Mouse (Mus musculus) yolk sac, embryonic 10.5 days (tissue): Measurements from ENCODE around the gene Lrig2.
"Not testable (repeated sequence)": the region's sequence is repeated elsewhere in the genome, so short reads cannot be mapped to it uniquely, and the experiment has no call there.

Experiments used
- DNase-seq: peaks from one replicate; pipeline ENCODE4 v3.0.0-alpha.2; 2017; ENCODE audit warnings: low spot score

The Lrig2 gene

DNA sequence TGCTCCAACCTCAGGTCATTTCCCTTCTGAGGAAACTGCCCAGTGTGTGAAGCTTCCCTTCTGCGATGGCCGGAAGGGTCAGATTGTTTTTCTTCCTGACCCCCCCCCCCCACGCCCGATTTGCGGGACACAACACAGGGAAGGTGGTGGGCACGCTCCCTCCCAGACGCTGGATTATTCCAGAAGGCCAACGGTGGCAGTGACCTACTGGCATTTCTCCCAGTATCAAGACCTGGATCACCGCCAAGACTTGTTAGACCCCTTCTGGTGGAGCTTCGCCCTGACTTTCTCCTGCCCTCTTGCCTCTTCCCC is 79.9 kb downstream of the Lrig2 start:
- DNase-seq, result peak; percentile 27

DNA sequence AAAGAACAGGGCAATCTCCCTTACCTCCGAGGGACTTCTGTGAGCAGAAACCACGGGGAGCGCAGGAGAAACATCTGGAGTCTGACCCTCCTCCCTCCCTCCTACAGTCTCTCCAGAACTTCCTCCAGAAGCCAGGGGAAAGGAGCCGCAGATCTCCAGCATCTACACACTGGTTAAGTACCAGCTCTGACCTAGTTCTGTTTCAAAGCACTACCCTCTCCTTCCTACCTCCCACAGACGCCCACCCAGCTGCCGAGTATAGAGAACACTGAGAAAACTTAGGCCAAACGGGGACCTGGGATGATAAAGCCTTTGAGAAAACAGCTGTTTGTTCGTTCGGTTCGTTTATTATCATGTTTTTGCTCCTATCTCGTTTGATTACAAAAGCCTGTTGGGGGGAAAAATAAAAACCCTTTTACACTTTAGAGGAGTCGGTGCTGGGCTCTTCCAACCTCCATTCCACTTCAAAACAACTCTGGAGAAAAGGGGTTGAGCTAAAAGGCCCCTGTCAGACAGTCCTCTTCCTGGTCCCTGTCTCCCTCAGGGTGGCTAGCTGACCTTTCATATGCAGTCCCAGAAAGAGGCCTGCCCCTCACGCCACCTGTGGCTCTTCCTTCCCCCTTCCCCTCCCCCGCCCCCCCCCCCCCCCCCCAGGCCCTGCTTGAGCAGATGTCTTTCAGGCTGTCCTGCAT is 80.4 kb downstream of the Lrig2 start:
- DNase-seq, result peak; percentile 17

DNA sequence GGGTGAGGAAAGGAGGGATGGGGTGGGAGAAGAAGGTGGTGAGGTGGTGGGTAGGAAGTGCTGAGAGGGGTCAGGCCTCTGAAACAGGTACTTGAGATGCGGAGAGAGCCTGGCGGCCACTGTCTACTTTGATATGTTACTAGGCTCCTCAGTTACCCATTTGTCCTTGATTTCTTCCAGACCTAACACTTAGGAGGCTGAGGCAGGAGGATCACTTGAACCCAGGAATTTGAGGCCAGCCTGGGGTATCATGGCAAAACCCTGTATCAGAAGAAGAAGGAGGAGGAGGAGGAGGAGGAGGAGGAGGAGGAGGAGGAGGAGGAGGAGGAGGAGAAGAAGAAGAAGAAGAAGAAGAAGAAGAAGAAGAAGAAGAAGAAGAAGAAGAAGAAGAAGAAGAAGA is 84.4 kb downstream of the Lrig2 start:
- DNase-seq, result not testable (repeated sequence)

- no peak for DNase-seq
These were observed 87.4 kb downstream of the Lrig2 start for GRCm38 (mm10) chr3:104424346-104424745.

GRCm38 (mm10) chr3:104420929-104421328 is 90.8 kb downstream of the Lrig2 start:
- peak; percentile 63 for DNase-seq

GRCm38 (mm10) chr3:104419990-104420389 is 91.7 kb downstream of the Lrig2 start:
- DNase-seq, result no peak

- no peak for DNase-seq
These were observed 94.9 kb downstream of the Lrig2 start for GRCm38 (mm10) chr3:104416806-104417205.

DNA sequence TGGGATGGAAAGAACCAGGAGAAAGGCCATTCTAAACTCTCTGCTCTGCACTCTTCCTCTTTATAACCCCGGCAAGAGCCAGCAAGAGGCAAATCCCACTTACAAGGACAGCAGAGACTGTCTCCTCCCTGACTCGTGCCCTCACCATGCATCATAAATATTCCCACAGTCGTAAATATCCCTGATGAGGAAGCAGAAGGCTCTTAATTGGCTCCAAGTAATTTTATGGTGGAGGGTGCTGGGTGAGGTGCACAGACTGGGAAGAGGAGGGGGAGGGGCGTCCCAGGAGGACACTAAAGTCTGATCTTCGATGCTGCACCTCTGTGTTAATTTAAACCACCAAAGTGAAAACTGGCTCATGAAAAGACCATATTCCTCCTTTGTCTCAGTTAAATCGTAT is 99.2 kb downstream of the Lrig2 start:
- no peak for DNase-seq

DNA sequence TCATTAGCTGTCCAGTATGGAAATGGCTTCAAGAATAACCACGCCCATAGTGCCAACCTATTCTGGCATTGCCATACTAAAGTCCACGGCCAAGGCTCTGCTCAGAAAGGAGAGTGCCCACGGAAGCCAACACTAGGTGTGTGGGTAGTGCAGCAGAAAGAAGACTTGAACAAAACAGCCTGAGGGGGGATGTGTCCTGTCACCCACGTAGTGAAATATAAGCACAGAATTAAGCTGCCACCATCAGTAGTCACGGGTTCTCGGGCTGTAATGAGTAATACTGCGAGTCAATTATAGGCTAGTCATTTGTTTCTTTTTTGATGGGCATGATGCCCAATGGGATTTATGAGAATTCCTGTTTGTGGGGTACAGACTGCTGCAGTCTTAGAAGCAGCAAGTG is 104.2 kb downstream of the Lrig2 start:
- DNase-seq, result no peak

GRCm38 (mm10) chr3:104403582-104403981 is 108.1 kb downstream of the Lrig2 start:
- no peak for DNase-seq

GRCm38 (mm10) chr3:104401176-104401575 is 110.5 kb downstream of the Lrig2 start:
- DNase-seq, result no peak

GRCm38 (mm10) chr3:104400126-104400525 is 111.6 kb downstream of the Lrig2 start:
- DNase-seq, result no peak

GRCm38 (mm10) chr3:104399296-104400045 is 112.2 kb downstream of the Lrig2 start:
- no peak for DNase-seq

DNA sequence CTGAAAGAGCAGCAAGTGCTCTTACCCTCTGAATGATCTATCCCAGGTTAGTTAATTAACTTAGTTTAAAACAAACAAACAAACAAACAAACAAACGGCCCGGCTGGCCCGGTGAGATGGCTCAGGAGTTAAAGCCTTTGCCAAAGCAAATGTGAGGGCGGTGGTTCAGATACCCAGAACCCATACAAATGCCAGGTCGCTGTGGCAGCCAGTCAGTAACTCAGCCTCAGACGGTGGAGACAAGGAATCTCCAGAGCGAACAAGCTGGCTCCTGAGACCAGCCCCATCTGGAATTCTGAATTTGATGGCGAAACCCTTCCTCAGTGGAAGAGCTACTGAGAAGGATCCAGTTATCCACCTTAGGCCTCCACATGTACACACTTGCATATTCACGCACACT is 114.4 kb downstream of the Lrig2 start:
- no peak for DNase-seq

- no peak for DNase-seq
These were observed 115.0 kb downstream of the Lrig2 start for GRCm38 (mm10) chr3:104396736-104397081.

DNA sequence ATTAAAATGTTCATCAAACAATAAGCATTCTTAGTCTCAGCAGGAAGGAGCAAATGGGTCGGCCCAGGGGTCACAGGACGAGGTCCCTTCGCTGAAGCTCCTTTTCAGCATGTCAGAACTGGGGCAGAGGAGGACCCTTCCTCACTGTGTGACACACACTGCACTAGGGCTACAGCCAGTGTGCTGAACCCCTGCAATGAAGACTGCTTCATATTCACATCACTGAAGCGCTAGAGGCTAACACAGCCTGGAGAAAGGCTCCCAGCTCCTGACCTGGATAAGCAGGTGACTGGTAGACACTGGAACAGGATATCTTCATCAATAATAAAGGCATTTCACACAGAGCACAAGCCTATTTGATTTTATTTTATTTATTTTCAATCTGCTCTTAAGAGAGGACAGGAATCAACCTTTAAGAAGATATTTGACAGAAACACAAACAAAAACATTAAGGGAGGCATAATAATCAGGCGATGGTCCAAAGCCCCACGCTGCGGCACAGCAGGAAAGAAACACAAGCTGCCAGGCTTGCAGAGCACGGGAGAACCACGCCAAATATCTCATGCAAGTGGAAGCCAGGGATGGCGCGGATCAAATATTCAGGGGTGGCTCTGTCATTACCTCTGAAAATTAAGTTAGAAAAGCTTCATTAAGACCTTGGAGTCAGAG is 115.5 kb downstream of the Lrig2 start:
- DNase-seq, result no peak

- DNase-seq, result no peak
These were observed 121.6 kb downstream of the Lrig2 start for GRCm38 (mm10) chr3:104390072-104390471.

DNA sequence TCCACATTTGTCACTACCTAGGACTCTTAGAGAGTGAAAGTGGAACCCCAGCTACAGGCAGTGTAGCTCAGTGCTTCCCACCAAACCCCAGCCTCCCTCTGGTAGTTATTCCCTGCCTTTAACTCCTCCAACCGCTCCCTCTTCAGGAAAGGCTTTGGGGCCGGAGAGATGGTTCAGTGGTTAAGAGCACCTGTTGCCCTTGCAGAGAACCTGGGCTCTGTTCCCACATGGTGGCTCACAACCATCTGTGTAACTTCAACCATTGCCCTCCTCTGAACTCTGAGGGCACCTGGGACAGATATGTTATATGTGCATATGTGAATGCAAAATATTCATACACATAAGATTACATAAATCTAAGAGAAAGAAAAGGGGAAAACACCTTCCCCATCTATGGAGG is 122.3 kb downstream of the Lrig2 start:
- no peak for DNase-seq

DNA sequence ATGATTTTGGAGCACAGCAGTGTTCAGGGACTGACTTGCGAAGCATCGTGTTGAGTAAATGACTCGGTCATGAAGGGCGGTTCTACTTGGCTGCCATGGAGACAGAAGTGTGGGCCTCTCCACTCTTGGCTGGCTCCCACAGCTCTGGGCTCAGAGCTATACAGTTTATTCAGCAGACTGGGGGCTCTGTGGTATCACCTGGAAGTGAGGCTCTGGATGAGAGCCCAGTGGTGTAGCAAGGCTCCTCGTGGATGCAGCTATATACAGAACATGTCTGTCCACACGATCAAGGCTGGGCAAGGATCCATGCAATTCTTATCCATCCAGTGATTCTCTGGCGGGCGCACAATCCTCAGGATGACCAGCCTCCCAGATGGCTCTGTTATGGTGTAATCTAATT is 126.1 kb downstream of the Lrig2 start:
- no peak for DNase-seq

DNA sequence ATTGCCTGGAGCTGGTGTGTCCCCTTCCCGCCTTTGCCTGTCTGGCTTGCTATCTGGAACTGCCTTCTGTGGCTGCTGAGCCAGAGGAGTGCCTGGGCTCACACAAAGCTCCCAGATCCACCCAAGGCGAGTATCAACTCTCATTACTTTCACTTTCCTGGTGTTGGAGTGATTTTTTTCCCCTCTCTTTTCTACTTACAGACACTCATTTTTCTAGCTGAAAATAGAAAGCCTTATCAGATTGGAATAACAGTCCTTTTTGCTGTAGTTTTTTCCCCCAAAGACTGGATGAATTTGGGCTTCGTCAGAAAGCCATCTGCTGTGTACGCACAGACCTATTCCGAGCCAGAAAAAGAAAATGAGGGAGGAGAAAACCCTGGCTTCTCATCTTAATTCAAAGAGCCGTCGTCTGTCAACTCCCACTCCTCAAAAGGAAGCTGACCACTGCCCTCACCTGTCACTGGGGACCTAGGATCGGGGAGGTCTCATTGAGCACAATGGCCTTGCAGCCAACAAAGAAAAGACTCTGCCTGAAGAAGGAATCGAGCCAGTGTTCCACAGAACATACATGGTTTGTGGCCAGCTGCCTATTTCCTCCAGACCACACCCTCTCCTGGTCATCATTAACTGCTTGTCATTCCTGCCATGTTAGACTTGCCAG is 127.9 kb downstream of the Lrig2 start:
- DNase-seq, result no peak

DNA sequence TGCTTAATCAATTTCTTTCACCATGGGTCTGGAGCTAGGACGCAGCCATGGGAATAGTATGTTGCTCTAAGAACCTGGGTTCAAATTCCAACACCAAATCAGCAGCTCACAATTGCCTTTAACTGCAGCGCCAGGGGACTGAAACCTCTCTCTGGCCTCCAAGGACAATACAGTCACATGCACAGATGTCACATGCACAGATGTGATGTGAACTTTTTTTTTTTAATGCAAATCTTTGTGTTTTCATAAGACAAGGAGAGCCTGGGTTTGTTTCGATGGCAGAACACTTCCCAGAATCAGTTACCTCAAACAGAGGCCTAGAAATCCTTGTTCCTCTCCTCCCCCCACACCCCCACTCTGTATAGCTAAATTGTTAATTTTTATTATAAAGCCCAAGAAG is 133.5 kb downstream of the Lrig2 start:
- DNase-seq, result no peak

- DNase-seq, result no peak
These were observed 137.8 kb downstream of the Lrig2 start for GRCm38 (mm10) chr3:104373907-104374306.

DNA sequence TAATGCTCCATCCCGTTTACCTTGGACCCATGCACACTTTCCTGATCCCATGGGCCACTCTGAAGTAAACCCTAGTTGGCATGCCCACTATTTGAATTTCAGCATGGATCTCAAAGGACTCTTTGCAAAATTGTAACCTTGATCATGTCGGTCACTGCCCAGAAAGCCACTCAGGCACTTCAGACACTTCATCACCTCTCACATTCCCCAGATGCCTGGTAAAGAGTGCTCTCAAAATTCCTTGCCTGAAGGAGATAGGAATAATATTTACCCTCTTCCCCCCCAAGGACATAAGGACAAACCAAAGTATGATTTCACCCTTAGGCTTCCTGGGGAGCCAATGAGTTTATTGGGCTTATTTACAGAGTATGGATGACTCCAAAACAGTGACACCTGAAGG is 139.3 kb downstream of the Lrig2 start:
- DNase-seq, result no peak
